Mouse (Mus musculus): ENCODE measurements around the gene Ift22.

Gene Ift22

GRCm38 (mm10) chr5:136907991-136908857 is at the start of gene Ift22:
Gene Ift22 (plus strand): TSS chr5:136908150.
- peak; percentile 93 for DNase-seq (ENCODE audit: low read depth, low spot score)

GRCm38 (mm10) chr5:136861191-136861940 is 46.6 kb upstream of the Ift22 start:
- no peak for DNase-seq (ENCODE audit: low read depth, low spot score)

- no peak for DNase-seq (ENCODE audit: low read depth, low spot score)
Observed at GRCm38 (mm10) chr5:136862806-136863205, 45.1 kb upstream of the Ift22 start.

DNA sequence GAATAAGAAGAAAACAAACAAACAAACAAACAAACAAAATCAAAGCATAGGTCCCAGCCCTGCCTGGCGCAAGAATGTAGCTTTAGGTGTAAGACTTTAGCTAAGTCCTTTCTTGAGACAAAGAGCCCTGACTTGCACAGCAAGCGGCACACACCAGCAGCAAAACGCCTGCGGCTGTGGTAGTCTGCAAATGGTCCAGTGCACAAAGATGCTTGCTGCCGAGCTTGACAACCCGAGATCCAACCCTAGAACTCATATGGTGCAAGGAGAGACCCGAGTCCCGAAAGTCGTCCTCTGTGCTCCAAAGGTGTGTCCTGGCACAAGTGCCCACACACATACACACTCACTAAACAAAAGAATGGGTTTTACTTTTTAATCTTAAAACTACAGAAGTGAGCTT is 44.7 kb upstream of the Ift22 start:
- no peak for DNase-seq (ENCODE audit: low read depth, low spot score)

DNA sequence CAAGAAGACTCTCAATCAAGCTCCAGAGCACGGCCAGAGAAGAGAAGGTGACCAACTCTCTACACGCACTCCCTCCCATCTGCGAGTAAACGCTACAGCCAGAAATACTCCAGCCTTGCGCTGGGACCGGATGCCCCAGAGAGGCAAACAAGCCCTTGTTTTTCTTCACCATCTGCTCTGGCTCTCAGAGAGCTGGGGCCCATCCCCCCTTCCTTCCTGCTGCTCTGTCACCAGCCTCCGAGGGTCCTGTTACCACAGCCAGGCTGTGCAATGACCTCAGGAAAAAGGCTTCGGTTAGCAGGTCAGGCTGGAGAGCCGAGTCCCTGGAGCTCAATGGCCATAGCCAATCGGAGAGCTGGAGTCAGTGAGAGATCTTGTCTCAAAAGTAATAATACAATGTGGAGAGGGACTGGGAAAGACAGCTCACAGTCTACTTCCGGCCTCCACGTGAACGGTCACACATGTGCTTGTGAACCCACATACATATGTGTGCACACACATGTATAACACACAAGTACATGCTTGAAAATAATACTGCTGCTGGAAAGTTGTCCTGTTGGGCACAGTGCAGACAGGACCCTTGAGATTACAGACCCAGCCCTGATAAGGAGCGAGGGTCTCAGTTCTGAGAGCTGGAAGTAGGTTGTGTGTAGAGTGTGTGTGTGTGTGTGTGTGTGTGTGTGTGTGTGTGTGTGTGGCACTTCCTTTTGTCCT is 43.8 kb upstream of the Ift22 start:
- DNase-seq (ENCODE audit: low read depth, low spot score), result no peak

- DNase-seq (ENCODE audit: low read depth, low spot score), result no peak
Observed at GRCm38 (mm10) chr5:136867706-136868105, 40.2 kb upstream of the Ift22 start.

DNA sequence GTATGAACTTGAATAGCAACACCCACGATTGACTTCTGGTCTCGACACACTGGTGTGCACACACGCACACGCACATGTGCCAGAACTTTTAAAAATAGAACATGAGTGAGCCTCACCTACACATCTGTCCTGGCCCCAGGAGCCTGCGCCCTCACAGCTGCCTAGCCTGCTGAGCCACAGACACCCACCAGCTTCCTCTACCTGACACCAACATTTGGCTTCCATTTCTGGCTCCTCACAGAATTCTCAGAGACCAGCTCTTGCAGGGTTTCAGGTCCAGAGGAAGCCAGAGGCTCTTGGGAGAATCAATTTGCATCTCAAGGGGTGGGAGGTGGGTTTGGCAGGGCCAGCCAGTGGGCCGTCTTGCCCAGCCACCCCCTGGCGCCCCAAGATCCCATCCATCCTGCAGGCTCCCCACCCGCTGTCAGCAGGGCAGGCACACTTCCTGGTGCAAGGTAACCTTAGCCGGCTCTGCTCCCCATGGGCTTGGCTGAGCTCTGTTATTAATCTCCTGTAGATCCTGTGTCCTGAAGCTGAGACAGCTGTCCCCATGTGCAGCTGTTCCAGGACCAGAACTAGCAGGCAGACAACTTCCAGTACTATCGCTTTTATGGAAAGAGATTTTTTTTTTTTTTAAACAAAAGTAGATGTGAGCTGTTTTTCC is 38.4 kb upstream of the Ift22 start:
- DNase-seq (ENCODE audit: low read depth, low spot score), result no peak

DNA sequence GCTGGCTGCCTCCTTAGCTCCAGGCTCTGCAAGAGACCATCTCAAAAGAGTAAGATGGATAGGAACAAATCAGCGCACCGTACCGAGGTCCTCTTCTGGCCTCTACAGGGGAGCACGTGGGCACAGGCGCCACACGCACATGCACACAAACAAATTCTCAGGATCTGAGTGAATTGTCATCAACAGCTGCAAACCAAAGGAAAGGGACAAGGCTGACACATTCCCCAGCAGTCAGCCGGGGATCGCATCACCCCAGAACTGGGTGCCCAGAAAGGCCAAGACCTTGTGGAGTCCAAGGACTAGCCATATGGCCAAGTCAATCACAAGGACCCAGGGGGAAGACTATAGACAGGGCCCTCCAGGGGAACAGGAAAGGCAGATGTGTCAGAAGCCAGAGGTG is 35.5 kb upstream of the Ift22 start:
- DNase-seq (ENCODE audit: low read depth, low spot score), result no peak

- no peak for DNase-seq (ENCODE audit: low read depth, low spot score)
Observed at GRCm38 (mm10) chr5:136874271-136874670, 33.7 kb upstream of the Ift22 start.

DNA sequence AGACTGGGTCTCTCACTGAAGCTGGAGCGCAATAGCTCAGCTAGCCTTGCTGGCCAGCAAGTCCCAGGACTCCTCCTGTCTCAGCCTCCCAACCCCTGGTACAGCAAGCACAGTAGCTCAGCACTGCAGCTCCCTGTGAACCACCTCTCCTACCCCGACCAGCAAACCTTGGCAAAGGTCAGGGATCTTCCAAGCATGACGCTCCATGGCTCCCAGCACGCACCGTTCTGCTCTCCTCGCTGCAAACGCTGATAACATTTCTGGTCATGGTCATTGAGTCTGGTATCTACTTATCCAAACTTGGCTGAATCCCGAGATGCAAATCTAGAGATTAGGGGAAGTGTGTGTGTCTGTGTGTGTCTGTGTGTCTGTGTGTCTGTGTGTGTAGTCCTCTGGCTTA is 27.8 kb upstream of the Ift22 start:
- no peak for DNase-seq (ENCODE audit: low read depth, low spot score)

DNA sequence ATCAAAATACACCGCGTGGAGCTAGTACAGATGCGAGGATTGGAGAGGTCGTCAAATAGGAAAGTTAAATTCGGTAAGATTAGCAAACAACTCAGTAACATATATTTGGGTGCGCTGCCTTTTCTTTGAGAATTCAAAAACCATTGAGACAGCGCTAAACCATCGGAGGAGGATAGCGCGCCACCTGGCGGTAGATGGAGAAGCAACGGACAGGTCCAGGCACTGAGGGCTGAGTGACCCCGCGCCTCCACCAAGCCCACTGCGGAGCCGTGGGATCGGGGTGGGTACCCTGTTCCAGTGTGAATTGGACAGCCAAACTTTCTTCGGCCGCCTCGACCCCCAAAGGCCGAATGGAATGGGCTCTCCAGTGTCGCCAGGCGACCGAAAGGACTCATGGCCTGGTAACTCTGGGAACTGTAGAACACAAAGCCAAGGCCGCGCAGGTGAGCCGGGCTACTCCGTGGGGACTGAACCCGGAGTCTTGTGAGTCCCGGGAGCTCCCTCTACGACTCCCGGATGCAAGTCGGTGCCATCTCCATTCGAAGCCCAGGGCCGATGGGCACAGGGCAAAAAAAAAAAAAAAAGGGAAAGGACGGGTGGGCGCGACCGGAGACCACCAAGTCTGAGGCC is 26.5 kb upstream of the Ift22 start:
- peak; percentile 79 for DNase-seq (ENCODE audit: low read depth, low spot score)

DNA sequence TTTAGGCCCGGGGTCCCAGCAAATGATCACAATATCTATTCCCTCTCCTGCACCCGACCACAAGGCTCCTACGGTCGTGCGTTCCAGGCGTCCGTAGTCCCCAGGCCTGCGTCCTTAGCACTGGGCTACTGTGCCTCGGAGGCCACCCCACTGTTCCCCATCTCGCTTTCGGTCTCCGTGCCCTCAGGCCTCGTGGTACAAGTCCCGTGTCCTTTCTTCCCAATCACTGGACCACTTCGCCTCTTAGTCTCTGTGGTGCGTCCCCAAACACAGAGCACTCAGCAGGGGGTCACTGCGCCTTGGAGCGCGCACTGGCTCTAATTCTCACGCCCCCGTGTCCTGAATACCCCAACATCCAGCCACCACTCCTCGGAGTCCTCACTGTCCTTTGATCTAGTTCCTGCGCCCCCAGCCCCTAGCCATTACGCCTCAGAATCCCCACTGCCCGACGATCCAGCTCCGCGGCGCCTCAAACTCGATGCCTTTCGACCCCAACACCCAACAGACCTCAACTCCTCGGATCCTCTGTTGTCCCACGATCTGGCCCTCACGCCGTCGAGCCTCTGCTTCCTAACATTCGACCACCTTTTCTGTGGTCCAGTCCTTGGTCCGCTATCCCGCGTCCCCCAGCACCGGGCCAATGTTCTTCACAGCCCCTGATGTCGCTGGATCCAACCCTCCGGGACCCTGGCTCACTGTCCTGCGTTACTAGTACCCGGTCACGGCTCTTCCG is 25.7 kb upstream of the Ift22 start:
- no peak for DNase-seq (ENCODE audit: low read depth, low spot score)

DNA sequence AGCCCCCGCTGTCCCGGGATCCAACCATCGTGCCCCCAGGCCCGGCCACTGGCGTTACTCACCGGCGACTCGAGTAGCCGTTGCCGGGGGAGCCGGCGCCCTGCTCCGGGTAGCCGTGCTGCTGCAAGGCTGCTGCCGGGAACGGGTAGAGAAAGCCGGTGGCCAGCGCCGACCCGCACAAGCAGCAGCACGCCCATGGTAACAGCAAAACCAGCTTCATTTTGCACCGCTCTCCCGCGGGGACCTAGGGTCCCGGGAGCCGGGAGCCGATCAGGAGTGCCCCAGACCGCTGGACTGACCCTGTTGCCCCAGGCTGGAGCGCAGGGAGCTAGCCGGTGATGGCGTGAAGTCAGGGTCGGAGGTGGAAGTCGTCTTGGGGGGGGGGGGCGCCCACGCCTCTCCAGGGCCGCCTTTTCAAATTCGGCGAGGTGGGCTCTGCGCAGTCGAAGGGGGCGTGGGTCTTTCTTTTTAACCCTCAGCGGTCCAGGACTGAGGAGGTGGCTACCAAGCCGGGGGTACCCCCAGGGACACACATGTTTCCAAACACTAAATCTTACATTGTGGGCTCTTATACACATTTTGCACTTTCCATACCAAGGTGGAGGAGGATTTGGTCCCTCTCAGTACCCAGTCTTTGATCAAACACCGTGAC is 25.0 kb upstream of the Ift22 start, which contains the start of gene Col26a1:
Gene Col26a1 (minus strand): TSS at position 422 of the 652 bp plus-strand sequence.
- no peak for DNase-seq (ENCODE audit: low read depth, low spot score)

GRCm38 (mm10) chr5:136886957-136887356 is 21.0 kb upstream of the Ift22 start:
- DNase-seq (ENCODE audit: low read depth, low spot score), result peak; percentile 39

GRCm38 (mm10) chr5:136888539-136889355 is 19.2 kb upstream of the Ift22 start:
- DNase-seq (ENCODE audit: low read depth, low spot score), result no peak

DNA sequence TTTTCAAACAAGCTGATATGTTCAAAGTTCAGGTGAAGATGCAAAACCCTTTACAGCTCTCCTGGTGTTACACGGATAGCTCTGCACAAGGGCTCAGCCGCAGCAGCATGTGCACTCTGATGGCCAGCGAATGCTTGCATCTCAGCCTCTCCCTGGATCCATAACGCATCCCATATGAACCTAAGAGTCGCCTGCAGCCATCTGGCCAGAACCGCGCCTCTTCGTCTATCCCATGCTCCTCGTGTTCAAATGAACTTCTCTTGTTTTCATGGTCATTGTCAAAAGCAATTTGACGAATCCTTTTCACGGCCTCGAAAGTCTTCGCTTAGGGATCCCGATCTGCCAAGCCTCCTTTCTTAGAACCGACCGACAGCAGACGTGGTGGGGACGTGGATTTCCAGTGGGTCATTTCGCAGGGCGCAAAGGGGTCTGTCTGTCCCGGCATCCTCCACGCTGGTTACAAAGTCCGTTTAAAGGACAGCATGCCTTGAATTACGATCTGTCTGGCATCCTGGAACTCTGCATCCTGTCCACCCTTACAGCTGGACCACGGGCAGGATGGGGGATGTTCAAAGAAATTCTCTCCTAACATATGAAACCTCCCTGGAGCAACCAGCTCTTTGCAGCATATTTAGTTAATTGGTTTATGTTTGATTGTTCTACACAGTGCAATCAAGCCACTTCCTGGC is 13.0 kb upstream of the Ift22 start:
- no peak for DNase-seq (ENCODE audit: low read depth, low spot score)

- peak; percentile 75 for DNase-seq (ENCODE audit: low read depth, low spot score)
Observed at GRCm38 (mm10) chr5:136895529-136895963, 12.4 kb upstream of the Ift22 start.

- DNase-seq (ENCODE audit: low read depth, low spot score), result peak; percentile 70
Observed at GRCm38 (mm10) chr5:136904621-136905020, 3.3 kb upstream of the Ift22 start.

Data from R1 (cell line).